Mouse (Mus musculus) ovary, adult 18-20 months (tissue): ENCODE measurements around the gene Grap.
"Not testable (repeated sequence)": the region's sequence is repeated elsewhere in the genome, so short reads cannot be mapped to it uniquely, and the experiment has no call there.

Experiments
- DNase-seq: peaks from one replicate; pipeline ENCODE4 v3.0.0; 2022; ENCODE audit warnings: low spot score, mixed read lengths

Gene Grap

DNA sequence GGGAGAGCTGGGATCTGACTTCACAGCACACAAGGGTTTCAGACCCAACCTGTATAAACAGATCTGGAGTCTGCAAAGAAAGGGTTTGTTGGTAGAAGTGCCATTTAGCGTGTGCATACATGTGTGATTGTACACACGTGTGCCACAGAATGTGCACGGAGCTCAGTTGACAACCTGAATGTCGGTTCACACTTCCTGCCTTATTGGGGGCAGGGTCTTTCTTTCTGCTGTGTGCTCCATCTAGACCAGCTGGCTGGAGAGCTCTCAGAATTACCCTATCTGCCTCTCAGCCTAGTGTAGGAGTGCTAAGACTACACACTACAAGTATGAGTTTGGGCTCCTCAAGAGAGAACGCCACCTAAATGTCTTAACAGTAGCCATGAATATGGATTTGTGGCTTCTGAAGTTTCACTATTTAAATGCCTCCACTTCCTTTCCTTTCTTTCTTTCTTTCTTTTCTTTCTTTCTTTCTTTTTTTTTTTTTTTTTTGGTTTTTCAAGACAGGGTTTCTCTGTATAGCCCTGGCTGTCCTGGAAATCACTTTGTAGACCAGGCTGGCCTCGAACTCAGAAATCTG, 13.4 kb upstream of the Grap start:
- DNase-seq, result no peak

DNA sequence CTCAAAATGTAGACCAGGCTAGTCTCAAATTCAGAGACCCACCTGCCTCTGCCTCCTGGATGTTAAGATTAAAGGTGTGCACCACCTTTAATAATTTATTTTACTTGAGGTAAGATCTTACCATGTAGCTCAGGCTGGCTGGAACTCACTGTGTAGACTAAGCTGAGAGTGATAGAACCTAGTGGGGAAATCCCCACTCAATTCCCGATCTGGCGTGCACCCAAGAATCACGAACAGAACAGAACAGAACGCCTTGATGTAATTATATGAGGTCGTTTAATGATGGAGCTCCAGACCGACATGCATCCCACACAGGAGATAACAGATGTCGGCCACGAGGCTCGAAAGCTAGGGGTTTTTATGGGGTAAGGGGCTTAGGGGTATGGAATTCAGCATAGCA, 12.5 kb upstream of the Grap start:
- not testable (repeated sequence) for DNase-seq

DNA sequence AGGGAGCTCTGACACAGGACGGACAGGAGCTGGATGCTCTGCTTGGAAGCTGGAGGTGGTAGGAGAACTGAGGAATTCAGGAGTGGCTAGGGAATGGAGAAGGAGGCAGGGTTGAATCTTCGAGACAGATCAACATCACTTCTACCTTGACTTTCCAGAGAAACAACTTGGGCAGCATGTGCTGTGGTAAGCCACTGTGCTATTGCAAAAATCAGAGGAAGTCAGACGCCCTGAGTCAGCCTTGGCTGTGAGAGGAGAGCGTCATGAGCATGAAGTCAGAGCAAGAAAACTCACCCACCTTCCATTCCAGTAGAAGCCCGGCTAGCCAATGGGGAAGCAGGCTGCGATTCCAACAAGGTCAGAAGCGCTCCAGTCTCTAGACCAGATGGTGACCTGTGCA, 11.0 kb upstream of the Grap start:
- DNase-seq, result no peak

DNA sequence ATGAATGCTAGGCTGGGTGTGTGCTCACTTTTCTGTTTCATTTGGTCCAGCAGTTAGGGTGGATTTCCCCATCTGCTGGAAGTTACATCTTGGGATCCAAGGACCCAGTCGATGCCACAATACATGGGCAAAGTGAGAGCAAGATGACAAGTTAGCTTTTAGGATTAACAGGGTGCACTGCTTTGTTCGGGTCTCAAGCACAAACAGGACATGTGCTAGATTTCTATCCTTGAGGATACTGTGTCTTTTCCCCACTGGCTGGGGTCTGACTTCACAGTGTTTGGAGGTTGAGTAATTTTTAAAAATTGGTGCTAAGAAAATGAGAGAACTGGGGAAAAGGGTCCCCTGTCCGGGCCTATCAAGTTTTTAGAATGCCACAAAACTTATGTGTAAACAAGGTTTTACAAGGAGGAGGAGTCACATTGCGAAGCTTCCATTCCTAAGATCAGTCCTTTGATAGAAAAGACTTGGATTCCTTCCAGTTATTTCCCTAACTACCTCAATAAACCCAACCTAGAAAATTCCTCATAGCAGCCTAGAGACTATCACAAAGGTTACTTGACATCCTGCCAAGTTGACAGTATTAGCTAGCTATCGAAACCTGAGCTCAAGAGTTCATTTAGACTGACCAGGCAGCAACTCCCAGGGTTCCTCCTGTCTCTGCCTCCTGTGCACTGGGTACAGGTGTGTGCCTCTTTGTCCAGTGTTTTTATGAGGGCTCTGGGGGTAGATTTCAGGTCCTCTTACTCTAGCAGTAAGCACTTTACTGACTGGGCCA, 9.7 kb upstream of the Grap start:
- DNase-seq, result no peak

DNA sequence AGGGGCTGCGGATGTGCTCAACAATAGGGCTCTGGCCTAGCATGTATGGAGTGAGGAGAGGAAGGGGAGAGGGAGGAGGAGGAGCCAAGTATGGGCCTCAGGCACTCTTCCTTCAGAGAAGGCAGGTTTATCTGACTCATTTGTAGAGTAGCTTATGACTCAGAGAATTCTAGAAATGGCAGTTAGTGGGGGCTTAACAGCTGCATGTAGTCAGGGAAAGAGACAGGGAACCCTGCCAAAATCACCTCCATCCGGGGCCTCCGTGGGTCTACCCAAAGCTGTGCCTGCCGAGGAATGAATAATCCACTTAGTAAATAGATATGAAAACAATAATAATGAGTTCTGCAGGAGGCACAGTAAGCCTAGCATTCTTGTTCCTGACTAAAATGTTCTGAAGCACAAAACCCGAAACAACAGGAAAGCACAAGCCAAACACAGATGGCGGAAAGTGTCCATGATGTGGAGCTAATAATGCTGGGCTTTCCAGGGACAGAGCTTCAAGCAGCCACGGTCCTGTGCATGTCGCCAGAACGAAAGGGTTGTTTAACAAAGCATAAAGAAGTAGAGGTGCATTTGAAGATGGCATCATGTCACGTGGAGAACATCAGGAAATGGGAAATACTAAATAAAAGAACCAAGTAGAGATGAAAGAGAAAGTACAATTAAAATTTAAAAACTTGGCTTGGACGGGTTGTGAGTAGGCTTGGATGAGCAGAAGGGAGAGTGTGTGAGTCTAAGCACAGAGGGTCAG, 8.3 kb upstream of the Grap start:
- no peak for DNase-seq

DNA sequence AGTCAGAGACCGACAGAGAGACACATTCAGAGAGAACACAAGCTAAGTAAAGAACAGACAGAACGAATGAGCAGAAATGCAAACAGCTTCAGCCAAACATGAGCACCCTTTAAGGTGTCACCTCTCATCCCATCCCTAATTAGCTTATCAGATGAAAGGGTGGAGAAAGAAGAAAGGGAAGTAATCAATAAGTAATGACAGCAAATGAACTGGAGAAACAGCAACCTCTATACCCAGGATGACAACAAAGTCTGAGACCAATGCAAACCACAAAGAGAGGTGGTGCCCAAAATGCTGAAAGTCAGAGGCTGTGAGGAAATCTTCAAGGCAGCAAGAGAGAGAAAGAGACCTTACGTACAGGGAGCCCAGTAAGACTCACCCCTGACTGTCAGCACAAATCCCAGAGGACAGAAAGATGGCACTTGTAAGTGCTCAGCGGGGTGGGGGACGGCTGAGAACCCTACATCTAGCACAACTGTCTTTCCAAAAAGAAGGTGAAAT, 7.7 kb upstream of the Grap start:
- no peak for DNase-seq

DNA sequence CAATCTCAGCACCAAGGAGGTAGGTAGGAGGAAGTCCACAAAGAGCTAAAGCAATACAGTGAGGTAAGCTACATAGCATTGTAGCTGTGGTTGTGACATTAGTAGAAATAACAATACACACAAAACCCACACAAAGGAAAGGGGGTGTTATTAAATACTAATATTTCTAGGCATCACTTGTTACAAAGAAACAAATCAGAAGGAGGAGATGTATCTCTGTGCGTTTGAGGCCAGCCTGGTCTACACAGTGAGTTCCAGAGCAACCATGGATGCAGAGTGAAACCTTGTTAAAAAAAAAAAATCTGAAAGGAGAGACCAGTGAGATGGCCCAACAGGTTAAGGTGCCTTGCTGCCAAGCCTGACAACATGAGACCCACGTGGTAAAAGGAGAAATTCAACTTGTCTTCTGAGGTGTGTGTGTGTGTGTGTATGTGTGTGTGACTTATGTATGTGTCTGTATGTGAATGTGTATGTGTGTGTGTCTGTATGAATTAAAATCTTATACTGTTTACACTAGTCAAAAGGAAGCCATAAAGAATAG, 6.5 kb upstream of the Grap start:
- DNase-seq, result no peak

DNA sequence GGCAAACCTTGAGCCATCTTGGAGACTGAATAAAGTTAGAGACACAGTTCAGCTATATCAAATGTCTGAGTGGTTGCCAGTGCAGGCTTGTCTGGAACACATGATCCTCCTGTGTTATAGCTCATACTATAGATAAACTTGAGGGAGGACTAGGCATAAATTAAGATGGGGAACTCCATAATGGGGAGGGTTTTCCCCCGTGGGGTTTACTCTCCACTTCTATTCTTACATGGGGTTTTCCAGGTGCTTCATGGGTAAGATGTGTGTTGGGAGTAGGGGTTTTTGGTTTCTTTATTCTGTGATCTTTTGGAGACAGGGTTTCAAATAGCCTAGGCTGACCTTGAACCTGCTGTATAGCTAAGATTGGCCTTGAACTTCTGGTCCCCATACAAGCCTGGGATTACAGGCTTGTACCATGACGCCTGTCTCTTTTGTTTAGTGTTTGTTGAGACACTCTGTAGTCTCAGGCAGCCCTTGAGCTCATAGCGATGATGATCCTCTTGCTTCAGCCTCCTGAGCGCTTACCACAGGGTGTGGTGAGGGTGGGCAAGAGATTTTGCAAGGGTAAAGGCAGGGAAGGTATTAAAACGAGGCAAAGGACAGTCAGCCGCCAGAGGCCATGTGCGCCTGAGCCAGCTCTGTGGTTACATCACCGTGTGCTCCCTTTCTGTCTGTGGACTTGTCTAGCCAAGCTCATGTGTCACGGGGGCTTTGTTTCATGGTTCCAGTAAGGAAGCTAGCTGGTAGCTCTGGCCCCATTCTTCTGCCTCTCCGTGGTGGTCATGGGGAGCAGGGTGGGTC, 5.8 kb upstream of the Grap start:
- no peak for DNase-seq

DNA sequence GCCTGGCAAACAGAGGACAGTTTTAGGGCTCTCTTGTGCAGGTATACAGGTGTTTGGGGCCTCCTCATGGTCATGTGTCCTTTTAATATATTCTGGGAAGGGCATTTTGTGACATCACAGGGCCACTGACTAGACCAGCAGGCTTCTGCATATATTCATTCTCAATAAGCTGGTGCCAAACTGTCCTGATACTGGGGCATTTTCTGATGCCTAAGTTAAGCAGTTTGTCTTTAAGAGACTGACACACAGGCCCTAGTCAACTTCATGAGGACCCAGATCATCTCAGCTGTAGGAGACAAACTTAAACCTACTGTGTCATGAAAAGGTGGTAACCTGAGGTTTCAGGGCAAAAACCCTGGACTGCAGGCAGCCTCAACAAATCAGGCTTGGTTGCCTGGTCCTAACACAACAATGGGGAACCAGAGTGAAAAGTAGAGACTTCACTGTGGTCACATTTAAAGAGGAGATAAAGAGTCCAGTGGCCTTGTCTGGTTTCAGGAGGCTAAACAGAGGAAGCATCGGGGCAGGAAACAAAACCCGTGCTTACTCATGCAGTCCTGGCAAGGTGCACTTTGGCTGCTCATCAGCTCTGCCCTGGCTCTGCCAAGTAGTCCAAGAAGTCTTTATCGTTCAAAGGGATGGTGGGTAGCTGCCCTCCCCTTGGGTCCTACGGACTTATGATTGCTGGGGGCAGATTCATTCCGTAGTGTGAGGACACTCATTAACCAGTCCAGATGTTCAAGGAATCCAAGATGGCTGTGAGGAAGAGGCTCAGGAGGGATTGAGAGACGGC, 4.9 kb upstream of the Grap start:
- no peak for DNase-seq

DNA sequence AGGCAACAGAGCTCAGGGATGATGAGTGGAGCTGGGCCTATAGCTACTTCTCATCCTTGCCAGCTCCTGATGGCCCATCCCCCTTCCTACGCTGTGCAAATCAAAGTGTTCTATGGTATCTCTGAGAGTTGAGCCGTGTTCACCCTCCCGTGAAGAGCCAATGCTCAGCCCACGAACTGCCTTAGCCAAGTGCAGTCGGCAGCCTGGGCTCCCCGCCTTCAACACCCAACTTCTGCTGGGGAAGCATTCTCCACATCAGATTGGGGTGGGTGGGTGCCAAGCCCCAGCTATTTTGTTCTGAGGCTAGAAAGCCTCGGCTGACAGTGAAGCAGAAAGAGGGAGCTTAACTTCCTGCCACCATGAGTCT, 4.3 kb upstream of the Grap start:
- no peak for DNase-seq

DNA sequence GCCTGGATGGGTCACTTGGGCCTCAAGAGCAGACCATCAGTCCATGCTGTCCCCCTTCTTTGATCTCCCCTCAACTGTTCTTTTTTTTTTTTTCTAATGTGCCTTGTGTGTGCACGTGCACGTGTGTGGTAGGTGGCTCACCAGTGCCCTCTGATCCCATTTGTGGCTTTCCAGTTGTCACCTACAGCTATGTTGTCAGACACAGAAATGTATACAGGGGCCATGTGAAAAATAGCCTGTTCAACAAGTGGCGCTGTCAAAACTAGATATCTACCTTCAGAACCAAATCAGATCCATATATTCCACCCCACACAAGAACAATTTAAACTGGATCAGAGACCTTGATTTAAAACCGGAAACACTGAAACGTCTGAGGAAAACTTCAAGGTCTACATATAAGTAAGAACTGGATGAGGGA, 3.9 kb upstream of the Grap start:
- no peak for DNase-seq

DNA sequence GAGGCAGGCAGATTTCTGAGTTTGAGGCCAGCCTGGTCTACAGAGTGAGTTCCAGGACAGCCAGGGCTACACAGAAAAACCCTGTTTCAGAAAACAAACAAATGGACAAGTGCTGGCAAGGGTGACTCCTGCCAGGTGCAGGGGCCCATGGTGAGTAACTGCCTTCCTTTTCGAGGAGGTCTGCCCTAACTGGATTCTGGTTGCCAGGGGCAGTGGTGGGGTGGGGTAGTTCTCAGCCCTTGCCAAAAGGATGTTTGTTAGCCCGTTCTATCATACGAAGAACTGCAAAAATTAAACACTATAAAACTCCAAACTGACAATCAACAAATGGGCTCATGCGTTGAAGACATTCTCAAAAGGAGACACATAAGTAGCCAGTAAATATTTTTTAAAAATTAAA, 3.4 kb upstream of the Grap start:
- DNase-seq, result no peak

DNA sequence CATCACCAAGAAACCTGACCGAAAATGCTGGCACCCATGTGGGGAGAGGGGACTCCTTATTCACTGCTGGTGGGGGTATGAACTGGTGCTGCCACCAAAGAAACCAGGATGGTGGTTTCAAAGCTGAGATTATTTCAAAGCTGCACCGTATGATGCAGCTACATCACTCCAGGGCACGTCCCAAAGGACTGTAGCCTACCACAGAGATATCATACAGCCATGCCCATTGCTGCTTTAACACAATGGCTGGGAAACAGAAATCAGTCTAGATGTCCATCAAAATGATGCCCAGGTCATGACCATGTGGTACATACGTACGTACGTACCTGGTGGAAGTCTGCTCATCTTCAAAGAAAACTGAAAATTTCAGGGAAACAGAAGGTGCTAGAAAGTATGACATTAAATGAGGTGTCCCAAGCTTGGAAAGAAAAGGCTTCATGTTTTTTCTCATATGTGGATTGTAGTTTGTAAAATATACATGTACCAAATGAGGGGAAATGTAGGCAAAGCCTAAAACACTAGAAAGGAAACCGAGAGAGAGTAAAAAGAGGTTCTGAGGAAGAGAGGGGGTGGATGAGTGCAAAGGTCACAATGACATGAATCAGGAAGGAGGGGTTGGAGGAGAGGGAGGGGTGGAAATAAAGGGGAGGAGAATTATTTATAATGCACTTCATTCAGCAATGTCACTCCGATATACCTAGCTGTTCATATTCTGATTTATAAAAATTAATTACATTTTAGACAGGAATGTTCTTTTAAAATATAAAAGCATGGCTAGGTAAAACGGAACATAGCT, 2.4 kb upstream of the Grap start:
- DNase-seq, result no peak

DNA sequence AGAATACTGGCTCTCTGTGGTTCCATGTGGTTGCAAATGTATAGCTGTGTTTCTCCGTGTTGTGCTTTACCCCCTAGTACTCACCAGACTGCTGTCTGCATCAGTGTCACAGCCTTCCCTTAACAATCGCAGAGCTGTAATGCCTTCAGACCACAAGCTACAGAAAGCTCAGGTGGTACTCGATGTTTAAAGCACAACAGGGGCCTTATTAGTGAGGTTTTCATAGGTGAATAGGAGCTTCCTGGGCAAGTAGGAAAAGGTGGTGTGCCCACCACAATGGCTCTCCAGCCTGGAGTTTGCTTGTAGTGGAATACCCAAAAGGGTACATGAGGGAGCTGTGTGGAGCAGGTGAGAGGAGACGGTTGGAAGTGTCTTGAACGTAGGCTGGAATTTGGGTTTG, 849 bp upstream of the Grap start:
- no peak for DNase-seq

DNA sequence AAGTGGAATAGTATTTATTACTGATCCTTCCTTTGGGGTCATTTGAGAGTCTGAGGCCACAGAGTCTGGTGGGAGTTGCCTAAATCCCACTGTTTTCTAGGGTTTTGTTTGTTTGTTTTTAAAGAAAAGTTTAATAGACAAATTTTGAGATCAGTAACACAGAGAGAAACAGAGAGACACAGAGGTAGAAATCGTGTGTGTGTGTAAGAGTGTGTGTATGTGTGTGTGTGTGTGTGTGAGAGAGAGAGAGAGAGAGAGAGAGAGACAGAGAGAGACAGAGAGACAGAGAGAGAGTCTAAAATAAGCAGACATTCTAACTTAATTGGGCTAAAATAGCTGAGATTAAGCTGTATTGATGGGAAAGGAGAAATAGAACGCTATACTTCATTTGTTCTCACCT, 503 bp downstream of the Grap start:
- no peak for DNase-seq

DNA sequence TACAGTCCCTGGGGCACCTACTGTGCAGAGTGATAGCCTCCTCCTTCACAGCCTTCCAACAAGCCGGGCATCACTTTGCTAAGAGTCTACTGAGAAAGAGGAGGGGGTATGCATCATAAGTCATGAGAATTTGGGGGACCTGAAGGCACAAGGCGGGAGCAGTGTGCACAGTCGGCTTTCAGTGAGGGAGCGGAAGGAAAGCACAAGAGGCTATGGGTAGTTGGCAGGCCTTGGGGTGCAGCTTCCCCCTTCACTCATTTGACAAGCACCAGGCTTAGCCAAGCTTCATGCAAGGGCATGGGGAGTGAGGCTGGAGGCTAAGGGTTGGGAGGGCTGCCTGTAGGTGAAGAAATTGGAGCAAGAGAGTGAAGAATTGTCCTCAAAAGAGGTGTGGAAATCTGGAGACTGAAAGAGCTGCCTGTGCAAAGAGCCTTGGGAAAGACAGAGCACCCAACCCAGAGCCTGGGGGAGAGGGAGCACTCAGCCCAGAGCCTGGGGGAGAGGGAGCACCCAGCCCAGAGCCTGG, 1.8 kb downstream of the Grap start:
- no peak for DNase-seq

DNA sequence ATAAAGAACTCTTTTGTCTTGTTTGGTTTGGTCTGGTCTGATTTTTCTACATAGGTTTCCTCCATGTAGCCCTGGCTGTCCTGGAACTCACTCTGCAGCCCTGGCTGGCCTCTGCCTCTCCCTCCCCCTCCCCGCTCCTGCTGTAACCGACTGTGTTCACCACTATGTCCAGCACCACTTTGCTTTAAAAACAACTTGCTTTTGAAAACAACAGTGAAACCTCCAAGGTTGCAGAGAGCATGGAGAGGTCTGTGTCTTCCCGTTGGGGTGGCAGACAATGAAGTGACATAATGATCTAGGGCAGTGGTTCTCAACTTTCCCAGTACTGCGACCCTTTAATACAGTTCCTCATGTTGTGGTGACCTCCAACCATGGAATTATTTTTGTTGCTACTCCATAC, 2.6 kb downstream of the Grap start:
- no peak for DNase-seq

DNA sequence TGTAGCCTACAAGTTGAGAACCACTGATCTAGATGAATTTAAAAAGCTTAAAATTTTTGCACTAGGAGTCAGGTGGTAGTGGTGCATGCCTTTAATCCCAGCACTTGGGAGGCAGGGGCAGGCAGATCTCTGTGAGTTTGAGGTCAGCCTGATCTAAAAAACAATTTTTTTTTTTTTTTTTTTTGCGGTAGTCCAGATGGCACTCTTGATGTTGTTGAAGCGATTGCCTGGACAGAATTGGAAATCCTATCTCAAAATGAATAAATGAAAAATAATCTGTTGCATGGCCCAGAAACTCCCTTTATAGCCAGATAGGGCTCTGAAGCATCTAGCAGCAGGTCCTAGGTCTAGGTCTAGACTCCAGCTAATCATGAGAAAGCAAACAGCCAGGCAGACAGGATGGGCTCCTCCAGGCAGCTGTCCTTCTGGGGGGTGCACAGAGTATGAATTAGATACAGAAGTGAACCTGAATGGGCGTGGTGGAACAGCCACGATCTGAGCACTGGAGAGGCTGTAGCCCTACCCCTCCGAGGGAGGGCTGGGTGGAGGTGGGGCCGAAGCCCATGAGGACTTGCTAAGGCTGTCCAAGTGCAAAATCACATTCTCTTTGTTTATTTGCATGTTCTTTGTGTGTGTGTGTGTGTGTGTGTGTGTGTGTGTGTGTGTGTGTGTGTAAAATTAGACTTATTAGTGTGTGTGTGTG, 3.2 kb downstream of the Grap start:
- DNase-seq, result no peak

DNA sequence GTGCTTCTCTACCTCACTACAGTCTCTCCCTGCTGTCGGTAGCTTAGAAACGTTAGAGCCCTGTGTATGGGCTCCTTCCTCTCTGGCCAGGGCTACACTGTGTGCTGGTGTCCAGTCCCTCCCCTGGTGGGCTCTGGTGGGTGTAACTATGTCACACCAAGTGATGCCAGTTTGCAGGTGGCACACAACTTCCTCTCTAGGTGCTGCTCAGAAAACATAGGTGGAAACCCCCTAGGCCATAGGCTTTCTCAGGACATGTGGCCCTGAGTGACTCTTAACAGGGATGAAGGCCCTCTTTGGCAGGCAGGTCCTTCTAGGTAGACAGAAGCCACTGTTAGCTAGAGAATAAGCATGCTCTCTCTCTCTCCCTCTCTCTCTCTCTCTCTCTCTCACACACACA, 4.4 kb downstream of the Grap start:
- DNase-seq, result no peak
